In the genomic region with DNA sequence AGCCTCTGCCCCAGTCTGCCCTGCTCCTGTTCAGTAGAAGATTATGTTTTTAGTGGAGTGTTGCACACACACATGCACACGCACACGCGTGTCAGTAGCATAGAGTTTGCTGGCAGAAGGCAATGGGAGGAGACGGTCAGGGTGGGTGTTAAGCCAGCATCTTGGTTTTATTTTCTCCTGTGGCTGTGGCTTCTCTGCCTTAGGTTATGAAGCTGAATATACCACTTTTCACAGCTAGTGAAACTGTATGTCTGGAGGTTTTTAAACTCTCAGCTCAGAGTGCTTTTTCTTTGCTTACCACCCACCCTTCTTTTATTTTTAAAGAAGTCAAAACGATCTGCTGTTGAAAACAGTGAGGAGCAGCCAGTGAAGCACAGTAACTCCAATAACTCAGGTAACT, we compare ENCODE assay signal across 28 mouse cellular contexts.
"Had no signal": no experiment of that assay in that cellular context is flagged by ENCODE, and none has a peak within 500 bp of the region (broad histone marks: within the 10 kb centered on the region; RNA-seq: fewer than 3 reads in every experiment).

No protein-coding gene starts in this region.

- H3K4me3 ChIP-seq: embryonic facial prominence, embryonic 10.5 days; embryonic facial prominence, embryonic 12.5 days; embryonic facial prominence, embryonic 13.5 days; embryonic facial prominence, embryonic 15.5 days; erythroblast, embryonic 14.5 days; forebrain, embryonic 10.5 days; forebrain, embryonic 12.5 days; forebrain, embryonic 13.5 days; forebrain, embryonic 15.5 days; gastrocnemius, adult 2 months; heart, adult 2 months had no signal

- H3K27ac ChIP-seq: embryonic facial prominence, embryonic 10.5 days; embryonic facial prominence, embryonic 12.5 days; embryonic facial prominence, embryonic 13.5 days; embryonic facial prominence, embryonic 15.5 days; forebrain, embryonic 10.5 days; forebrain, embryonic 12.5 days; forebrain, embryonic 13.5 days; forebrain, embryonic 15.5 days; gastrocnemius, adult 2 months; heart, adult 2 months had no signal

- DNase-seq: cerebellum, adult 8-10 months; cerebellum, adult 9-10 months; cerebellum, adult 9-11 months; cerebellum, postnatal 10 days; cerebellum, postnatal 14 days; cerebellum, postnatal 25 days; cerebellum, postnatal 36 days; embryo, embryonic 11 days; forebrain, postnatal 0 days; gastrocnemius, adult 2 months; gastrocnemius, postnatal 10 days; gastrocnemius, postnatal 14 days; gastrocnemius, postnatal 25 days; gastrocnemius, postnatal 36 days; heart, adult 11 months; heart, adult 18-20 months; heart, adult 2 months had no signal

- ATAC-seq: forebrain, embryonic 13.5 days; forebrain, embryonic 14.5 days; forebrain, embryonic 15.5 days; forebrain, embryonic 16.5 days; forebrain, postnatal 0 days had no signal
